ENCODE assay signal across 32 mouse cellular contexts in the genomic region with DNA sequence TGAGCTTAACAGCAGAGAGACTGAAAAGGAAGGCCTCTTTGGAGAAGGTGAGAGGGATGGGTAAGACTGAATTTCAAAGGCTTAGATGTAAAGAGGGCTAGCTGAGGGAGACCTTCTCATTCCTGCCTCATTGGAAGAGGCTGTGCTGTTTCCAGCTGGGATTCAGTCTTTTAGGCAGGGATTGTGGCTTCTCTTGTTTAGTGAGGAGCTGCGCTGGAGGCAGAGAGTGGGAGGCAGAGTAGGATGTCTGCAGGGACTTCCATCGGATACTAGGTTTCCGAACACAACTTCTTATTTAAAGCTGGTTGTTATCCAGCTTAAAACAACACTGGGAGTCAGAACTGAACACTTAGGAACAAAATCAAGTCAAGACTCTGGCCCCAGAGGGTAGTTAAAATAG.
"Had no signal": no experiment of that assay in that cellular context is flagged by ENCODE, and none has a peak within 500 bp of the region (broad histone marks: within the 10 kb centered on the region; RNA-seq: fewer than 3 reads in every experiment).

No protein-coding gene starts in this region.

- H3K4me1 ChIP-seq: heart, embryonic 15.5 days; hindbrain, embryonic 10.5 days; hindbrain, embryonic 12.5 days; hindbrain, embryonic 13.5 days; hindbrain, embryonic 15.5 days; intestine, embryonic 15.5 days; kidney, embryonic 15.5 days had no signal

- H3K4me3 ChIP-seq: heart, embryonic 12.5 days; heart, embryonic 13.5 days; heart, embryonic 15.5 days; hindbrain, embryonic 10.5 days; hindbrain, embryonic 12.5 days; hindbrain, embryonic 13.5 days; hindbrain, embryonic 15.5 days; intestine, embryonic 15.5 days; kidney, embryonic 15.5 days; layer of hippocampus, adult 2 months; left cerebral cortex, adult 2 months had no signal

- DNase-seq: heart, postnatal 10 days; heart, postnatal 14 days; heart, postnatal 36 days; heart, postnatal 4 days; kidney, adult 11 months; kidney, adult 18-20 months; kidney, adult 2 months; kidney, adult 8-10 months; kidney, adult 9 months; kidney, postnatal 10 days; kidney, postnatal 14 days; kidney, postnatal 25 days; kidney, postnatal 36 days; kidney, postnatal 4 days; layer of hippocampus, adult 9-11 months; layer of hippocampus, postnatal 36 days had no signal

- ATAC-seq: hindbrain, embryonic 16.5 days; hindbrain, postnatal 0 days; inflammation-experienced regulatory T-cells, adult 6 months; intestine, embryonic 15.5 days; intestine, embryonic 16.5 days; intestine, postnatal 0 days had no signal
